Mouse (Mus musculus): ENCODE data around the gene Man1c1.

DNA sequence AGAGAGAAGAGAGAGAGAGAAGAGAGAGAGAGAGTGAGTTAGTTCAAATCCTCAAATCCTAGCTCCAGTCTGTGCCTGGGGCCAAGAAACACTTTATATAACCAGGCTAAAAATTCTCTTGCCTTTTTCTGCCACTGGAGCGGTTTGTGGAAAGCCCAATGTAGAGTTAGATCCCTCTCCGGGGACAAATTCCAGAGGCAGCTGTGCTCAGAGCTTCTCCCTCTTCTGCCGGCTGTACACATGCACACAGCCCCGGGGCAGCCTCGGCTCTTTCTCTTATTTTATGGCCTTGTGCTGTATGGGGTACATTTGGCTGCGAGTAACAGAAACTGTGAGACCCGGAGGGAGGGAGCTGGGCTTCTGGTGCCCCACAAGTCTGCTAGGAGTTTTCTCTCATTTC, 32.1 kb upstream of the Man1c1 start:
- no peak for TF ChIP-seq CTCF (IDR thresholded peaks at IDR 0.05; ENCODE audit: low read depth)
- no peak for TF ChIP-seq EP300 (optimal IDR thresholded peaks at IDR 0.05)
